Mouse (Mus musculus): Measurements from ENCODE around the gene Fbxl17.
A peak's percentile ranks its signal among the peaks of the same experiment; 100 is the strongest.

Gene Fbxl17

DNA sequence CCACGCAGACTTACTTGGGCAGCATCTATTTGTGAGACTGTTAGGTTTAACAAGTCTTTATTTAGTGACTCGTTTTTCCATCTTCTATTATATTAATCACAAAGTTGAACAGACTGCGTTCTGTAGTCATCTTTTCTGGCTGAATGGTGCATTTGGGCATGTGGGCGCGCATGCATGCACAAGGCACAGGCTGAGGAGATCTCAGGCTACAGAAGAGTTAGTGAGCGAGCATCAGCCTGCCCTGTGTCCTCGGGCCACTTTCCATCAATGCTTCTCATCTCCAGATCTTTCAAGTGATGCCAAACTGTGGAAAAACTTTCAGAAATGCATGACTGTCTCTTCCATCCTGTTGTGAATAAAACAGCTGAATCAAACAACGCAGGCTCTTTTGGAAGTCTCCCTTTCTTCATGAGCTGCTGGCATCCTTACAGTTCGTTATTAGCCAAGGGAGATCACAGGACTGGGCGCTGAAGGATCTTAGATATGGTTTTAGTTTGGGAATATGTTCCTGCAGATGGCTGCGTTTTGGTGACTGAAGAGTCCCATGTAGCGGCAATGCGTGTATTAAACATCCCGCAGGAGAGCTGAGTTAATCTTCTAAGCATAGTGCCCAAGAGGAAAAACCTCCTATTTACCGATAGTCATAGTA lies 442.0 kb downstream of the Fbxl17 start:
- DNase-seq (ENCODE audit: low read depth, low spot score) = no peak

DNA sequence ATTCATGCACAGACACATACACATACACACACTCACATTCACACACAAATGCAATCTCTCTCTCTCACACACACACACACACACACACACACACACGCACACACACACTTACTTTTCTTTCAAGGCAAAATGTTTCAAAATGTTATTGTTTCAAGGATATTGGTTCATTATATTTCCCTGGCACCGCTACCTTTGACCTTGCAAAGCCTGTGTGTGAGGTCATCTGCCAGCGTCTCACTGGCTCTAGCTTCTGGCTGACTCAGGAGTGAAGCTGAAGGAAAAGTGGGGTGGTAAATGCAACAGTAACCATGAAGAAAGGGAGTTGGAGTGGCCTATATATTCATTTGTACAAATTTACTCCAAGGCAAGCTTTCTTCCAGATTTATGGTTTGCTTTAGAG lies 442.8 kb downstream of the Fbxl17 start:
- no peak for DNase-seq (ENCODE audit: low read depth, low spot score)

DNA sequence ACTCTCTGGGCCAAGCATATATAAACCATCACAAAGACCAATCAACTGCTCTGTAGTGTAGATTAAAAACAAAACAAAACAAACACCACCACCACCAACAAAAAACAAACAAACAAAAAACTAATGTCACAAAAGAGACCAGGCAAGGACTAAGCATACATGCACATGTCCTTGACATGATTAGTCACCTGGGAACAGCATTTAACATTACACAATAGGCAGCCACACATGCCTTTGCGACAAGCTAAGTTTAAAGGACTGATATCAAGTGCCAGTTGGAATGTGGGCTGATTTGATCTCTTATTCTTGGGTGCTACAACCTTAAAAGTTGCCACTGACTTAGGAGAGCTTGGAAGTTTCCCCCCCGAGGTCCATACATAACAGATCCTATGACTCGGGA lies 446.5 kb downstream of the Fbxl17 start:
- DNase-seq (ENCODE audit: low read depth, low spot score) = no peak

DNA sequence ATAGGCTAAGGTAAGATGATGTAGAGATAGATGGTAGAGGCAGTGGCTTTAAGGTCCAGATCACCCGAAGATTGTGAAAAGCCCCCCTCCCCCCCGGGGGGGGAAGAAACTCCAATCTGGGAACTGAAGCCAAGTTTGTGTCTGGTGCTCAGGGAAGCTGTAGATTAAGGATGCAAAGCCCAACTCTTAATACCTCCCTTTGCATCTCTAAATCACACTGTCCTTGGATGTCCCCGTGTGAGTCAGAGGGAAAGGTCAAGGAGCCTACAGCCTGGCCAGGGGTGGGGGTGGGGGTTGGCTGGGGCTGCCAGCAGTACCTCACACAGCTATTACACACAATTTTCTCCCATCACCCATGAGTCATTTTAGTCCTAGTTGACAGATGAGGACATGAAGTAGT lies 453.4 kb downstream of the Fbxl17 start:
- DNase-seq (ENCODE audit: low read depth, low spot score) = no peak

DNA sequence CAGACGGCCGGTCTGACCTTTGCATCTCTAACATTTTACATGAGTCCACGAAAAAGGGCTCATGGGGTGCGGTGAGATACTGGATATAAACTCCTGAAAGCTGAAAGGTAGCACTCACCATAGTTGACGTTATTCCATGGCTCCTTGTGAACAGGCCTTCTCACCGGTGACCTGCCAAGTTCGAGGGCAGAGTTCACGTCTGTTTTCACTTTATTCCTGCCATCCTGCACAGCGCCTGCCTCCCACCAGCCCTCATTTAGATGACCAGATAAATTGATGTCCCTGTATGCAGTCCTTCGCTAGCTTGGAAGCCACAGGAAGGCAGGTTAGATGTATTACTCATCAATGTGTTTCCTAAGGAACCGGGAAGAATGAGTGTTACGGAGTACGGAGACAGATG lies 454.5 kb downstream of the Fbxl17 start:
- peak; percentile 24 for DNase-seq (ENCODE audit: low read depth, low spot score)

DNA sequence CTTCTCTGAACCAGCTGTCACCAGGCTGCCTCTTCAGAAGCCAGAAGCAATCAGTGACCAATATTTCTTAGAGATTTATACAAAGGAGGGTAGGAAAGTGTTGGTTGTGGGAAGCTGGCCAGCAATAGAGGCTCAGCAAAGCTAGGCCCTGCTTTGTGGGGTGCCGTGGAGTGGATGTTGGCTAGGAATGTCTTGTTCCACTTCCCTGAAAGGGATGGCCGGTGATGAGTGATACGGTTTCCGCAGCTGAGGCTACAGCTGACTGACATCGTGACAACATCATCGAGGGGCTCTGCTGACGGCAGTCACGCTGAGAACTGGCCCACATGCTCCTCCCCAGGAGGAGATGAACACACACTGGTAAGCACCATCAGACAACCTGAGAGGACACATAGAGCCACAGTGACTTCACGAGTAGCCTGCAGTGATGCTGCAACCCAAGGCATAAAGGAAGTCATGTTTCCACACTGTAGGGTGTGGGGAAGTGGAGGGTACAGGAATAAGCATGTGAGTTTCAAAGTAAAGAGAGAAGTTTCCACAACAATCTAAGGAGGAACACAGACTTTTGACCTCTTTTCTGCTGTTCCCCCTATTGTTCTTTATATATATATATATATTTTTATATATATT lies 456.7 kb downstream of the Fbxl17 start:
- peak; percentile 23 for DNase-seq (ENCODE audit: low read depth, low spot score)

DNA sequence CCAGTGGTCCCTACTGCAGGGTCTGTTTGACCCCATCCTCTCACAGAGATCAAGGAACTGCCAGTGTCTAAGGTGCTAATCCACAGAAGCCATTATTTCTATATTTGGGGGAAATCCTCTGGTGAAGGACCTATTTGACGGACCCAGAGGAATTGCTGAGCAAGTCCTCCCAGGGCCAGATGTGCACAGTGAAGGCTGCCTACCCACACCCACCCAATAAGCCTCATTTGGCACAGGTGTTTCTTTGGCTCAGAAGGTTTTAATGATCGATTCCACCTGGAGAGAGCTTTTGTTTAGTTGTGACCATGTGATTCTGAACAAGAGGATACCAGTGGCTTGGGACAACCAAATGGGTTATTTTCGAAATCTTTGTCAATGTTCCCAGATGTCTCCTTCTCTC lies 462.3 kb downstream of the Fbxl17 start:
- no peak for DNase-seq (ENCODE audit: low read depth, low spot score)

DNA sequence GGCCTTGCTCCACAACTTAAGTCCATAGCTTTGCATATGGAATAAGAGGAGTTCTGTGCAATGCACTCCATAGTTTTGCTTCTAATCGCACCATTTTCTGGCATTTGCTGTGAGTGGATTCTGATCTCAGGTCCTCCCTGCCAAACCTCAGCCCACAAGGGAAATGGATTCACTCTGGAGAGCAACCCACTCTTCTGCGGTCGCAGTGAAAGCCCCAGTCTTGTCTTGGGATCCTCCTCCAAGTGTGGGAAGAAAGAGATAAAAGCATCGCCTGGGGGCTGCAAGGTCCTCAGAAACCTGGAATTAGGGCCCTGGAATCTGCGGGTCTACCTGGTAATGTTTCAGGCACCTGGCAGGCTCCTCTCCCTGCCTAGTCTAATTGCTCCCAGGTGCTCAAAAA lies 466.7 kb downstream of the Fbxl17 start:
- DNase-seq (ENCODE audit: low read depth, low spot score) = peak; percentile 63

DNA sequence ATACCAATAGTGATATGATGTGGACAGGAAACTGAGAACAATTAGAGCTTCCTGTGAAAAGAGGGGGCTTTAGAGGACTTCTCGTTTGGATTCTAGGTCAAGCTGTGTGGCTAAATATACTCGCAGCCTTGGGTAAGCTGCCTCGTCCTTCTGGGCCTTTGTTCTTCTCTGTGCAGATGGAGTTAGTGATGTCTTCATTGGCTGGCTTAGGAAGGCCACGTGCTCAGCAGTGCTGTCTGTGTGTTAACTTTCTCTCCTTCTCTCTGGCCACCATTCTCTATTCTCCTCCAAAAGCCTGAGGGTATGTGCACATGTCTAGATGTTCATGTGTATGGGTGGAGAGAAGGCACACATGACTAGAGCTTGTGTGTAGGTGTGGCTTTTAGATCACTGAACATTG lies 470.7 kb downstream of the Fbxl17 start:
- DNase-seq (ENCODE audit: low read depth, low spot score) = peak; percentile 26

DNA sequence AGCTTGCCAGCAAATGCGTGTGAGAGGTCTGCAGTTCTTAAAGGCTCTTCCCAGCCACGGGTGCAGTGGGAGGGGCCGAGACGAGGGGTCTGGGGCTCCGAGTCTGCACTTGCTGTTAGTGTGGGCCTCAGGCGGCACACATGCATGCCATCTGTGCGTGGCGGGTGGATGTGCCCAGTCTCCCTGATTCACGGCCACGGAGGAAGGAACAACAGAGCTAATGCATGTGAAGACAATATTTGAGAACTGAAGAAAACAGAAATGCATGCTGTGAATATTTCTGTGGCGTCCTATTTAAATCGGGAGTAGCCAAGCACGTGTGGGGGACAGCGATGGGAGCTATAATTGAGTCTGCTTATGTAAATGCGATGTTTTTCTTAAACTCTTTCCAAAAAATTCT lies 474.6 kb downstream of the Fbxl17 start:
- peak; percentile 70 for DNase-seq (ENCODE audit: low read depth, low spot score)

DNA sequence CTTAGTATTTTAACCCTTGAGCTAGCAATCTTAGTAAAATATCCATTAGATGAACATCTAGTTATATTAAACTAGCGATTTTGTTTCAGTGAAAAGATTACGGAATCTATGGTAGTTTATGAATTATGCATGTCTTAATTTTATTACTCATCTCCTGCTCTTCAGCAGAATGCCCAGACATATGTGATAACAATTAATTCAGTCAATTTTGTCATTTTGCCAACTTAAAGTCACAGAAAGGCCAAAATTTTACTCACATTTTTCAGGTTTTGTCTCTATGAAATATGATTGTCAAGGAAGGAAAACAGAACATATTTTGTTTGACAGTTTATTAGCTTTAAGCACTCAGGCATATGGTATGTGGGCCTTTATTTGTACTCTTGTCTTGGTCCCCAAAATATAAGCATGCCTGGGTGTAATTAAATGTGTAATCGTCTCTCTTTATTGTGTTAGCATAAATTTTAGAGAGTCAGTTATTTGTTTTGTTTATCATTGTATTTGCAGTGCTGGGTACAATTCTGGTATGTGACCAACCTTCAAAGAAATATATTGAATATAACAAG lies 482.1 kb downstream of the Fbxl17 start:
- peak; percentile 17 for DNase-seq (ENCODE audit: low read depth, low spot score)

DNA sequence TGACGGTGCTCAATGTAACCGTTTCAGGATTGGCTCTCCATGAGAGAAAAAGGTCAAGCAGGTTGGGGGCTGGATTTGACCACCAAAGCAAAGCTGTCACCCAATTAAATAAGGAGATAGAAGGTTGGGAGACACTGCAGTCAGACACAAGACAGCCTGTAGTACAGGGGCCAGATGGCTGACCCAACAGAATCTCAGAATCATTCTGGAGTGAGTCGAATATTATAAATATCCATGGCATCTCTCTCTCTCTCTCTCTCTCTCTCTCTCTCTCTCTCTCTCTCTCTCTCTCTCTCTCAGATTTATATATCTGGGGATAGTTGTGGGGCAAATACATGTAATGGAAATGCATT lies 487.3 kb downstream of the Fbxl17 start:
- DNase-seq (ENCODE audit: low read depth, low spot score) = no peak

DNA sequence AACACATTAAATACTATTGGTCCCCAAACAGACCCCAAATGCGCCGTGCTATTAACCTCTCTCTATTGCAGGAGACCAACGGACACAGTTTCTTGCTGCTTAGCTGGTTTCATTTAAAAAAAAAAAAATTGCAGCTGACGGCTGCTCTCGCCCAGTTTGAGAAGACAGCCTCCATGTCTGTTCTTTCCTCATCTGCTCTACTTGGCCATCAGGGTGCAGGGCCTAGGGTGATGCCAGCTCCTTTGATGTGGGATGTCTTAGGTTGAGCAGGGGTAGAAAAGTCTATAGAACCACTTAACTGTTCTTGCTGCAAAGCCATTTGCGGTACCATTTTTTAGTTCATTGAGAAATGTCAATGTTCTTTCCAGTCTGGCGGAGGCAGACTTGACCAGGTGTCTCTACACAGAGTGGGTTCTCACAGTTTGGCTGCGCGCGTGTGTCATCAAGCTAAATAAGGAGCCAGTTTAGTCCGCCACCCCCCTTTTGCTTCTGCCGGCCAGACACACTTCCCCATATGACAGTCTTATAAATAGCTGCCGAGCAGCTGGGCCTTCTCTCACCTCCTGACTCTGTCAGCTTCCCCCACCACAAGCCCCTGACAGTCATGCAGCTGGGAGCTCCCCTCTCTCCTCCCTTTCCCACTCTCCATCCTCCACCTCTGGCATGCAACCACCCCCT lies 487.8 kb downstream of the Fbxl17 start:
- DNase-seq (ENCODE audit: low read depth, low spot score) = peak; percentile 94

DNA sequence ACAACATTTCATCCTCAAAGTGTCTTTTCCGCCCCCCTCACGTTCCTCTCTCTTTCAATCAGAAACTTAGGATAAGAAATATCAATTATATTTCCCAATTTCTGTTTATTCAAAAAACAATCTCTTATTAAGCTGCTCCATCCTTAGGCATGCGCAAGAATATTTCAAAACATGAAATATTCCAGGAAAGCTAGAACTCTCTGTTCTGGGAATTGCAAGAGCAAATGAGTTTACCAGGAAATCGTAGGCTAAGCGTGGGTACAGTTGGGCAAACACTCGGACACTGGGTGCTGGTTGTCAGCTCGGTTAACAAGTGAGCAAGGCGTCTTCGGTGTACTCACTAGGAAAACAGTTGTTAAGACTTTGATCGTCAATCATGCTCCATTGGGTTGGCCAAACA lies 489.0 kb downstream of the Fbxl17 start:
- DNase-seq (ENCODE audit: low read depth, low spot score) = no peak

DNA sequence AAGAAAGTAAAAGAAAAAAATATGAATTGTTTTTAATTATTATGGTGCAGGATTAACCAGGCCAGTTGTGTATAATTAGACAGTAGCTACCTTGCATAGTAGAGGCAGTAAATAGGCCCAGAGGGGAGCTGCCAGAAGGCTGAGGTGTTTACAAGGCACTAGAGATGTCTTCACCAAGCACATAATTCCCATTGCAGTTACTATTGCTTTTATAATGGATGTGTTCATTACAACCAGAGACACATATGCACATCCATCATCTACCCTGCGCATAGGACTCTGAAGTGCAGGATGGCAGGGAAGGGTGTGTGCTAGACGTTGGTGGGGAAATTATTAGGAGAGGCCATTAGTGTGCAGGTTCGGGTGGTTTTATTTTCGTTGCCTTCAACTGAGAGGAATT lies 491.0 kb downstream of the Fbxl17 start:
- DNase-seq (ENCODE audit: low read depth, low spot score) = no peak

DNA sequence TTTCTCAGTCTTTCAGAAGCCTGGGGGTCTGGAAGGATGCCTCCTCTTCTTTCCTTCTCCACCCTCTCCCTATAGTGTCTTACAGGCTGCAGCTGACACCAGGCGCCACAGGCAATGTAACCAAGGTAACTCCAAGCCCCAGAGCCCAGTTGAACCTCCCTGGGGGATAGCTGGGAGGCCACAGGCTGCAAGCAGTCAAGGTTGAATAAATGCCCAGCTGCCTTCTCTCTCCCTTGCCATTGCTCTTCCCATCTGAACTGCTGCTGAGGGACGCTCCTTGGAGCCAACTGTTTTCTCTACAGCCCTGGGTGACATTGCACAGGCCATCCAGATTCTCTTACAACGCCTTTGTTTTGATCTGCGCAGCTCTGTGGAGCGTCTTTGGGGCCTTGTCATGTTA lies 491.5 kb downstream of the Fbxl17 start:
- DNase-seq (ENCODE audit: low read depth, low spot score) = no peak

DNA sequence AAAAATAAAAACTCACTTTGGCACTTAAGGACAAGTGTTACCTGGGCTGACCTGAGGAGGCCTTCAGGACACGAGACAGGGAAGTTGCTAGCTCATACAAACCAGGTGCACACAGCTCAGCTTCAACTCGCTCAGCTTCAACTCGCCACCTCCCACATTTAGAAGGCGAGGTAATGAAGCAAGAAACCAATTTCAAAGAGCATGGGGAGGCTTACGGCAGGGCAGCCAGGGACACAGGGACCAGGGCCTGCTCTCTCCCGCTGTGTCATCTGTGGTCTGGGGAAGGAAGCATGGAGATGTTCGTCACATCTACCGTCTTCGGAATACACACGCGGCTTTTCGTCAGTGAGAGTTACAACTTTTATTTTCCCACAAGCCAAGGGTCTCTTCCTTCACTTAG lies 491.9 kb downstream of the Fbxl17 start:
- no peak for DNase-seq (ENCODE audit: low read depth, low spot score)
